Mouse (Mus musculus) kidney, postnatal 0 days (tissue): Measurements from ENCODE around the gene Zfp57. TPM values are rescaled to one million over a fixed set of nuclear protein-coding genes. Genes with fewer than 3 reads are reported as not detected.

Experiments used
- ATAC-seq: fragments of 200-750 bp; cut with Nextera tagmentation; replicated peaks from 2 replicates; pipeline ENCODE4 v1.8.0; 2017; ENCODE audit warnings: low read depth, moderate number of reproducible peaks, moderate TSS enrichment, moderate library complexity; ENCODE audit not compliant: low FRiP score
- DNase-seq: peaks from one replicate; pipeline ENCODE4 v3.0.0-alpha.2; 2016; ENCODE audit warnings: low spot score
- H3K27ac ChIP-seq: fragments of 300-500 bp; sonication (generic); 2 replicates; pipeline ENCODE4 v1.5.1; 2014; ENCODE audit warnings: mild to moderate bottlenecking
- H3K27me3 ChIP-seq: fragments of 300-500 bp; sonication (generic); 2 replicates; pipeline ENCODE4 v1.6.1; 2014; ENCODE audit warnings: low read length, mixed read lengths; ENCODE audit not compliant: insufficient read depth
- H3K36me3 ChIP-seq: fragments of 300-500 bp; sonication (generic); 2 replicates; pipeline ENCODE4 v1.6.1; 2014; ENCODE audit warnings: low read length, mixed read lengths; ENCODE audit not compliant: insufficient read depth
- H3K4me1 ChIP-seq: fragments of 300-500 bp; sonication (generic); replicated peaks from 2 replicates; pipeline ENCODE4 v1.6.1; 2014; ENCODE audit warnings: antibody characterized with exemption, low read length, mixed read lengths; ENCODE audit not compliant: insufficient read depth
- H3K4me2 ChIP-seq: fragments of 300-500 bp; sonication (generic); 2 replicates; pipeline ENCODE4 v1.6.1; 2014; ENCODE audit warnings: mild to moderate bottlenecking, low read length, moderate library complexity, mixed read lengths
- H3K4me3 ChIP-seq: fragments of 300-500 bp; sonication (generic); replicated peaks from 2 replicates; pipeline ENCODE4 v1.5.1; 2014; ENCODE audit warnings: low read depth, low read length
- H3K9ac ChIP-seq: fragments of 300-500 bp; sonication (generic); 2 replicates; pipeline ENCODE4 v1.6.1; 2014; ENCODE audit warnings: low read depth, low read length
- H3K9me3 ChIP-seq: fragments of 300-500 bp; sonication (generic); replicated peaks from 2 replicates; pipeline ENCODE4 v1.6.1; 2016; ENCODE audit warnings: low read length, inconsistent platforms, mixed read lengths
- CTCF ChIP-seq: IDR thresholded peaks from 2 replicates; pipeline ENCODE4 v1.5.1; 2016; ENCODE audit warnings: antibody characterized with exemption, low read depth, mild to moderate bottlenecking, moderate library complexity
- WGBS: fragments of 180-500 bp; shearing (Covaris S2); extraction: QIAGEN DNeasy Blood & Tissue Kit; methylation state at CpG from one replicate; pipeline ENCODE4 v1.1.7; 2014; 5-methylcytosine and 5-hydroxymethylcytosine counted together
- polyA plus RNA-seq: library from polyadenylated mRNA; unstranded; fragments of >200 nt; fragmentation: Nextera tagmentation; extraction: Ambion mirVana; gene quantifications from 2 replicates; pipeline ENCODE4 v1.2.1, GENCODE M21; 2015

Zfp57 gene
- polyA plus RNA-seq, 1 experiment from 2014 or later, result 28.2 TPM

DNA sequence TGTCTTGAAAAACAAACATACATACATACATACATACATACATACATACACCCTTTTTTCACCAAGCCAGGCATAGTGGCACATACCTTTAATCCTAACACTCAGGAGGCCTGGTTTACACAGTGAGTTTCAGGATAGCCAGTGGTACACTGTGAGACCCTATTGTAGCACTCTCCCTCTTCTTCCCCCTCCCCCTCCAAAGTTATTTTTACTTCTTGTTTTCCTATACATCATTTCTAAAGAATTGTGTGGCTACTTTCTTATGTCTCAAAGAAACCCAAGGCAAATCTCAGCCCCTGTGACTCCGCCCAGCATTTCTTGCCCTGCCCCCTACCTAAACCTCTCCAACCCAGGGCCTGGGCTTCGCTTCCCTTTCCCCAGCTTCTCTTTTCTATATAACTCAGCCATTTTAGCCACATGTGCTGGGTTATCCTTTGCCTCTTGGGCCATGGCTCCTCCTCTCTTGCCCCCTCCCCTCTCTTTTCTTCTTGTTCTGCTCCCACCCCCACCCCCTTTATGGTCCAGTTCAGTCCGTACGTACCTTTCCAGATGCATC lies 7.1 kb upstream of the Zfp57 start:
- no peak for TF ChIP-seq CTCF
- Histone ChIP-seq H3K9ac (no peak overlapping the region), H3K27ac (no peak overlapping the region), H3K4me1 (no peaks in the 10 kb centered on the region), H3K4me2 (no peak overlapping the region), H3K36me3 (no peaks in the 10 kb centered on the region), H3K9me3 (no peaks in the 10 kb centered on the region), H3K4me3 (no peak overlapping the region), H3K27me3 (0 out of 2 replicates have a peak, but pooled peaks cover under 1% of the 10 kb centered on the region)
- DNase-seq (no peak), ATAC-seq (no peak)
- WGBS, result 91% methylated on average over 4 of the region's 4 CpGs

DNA sequence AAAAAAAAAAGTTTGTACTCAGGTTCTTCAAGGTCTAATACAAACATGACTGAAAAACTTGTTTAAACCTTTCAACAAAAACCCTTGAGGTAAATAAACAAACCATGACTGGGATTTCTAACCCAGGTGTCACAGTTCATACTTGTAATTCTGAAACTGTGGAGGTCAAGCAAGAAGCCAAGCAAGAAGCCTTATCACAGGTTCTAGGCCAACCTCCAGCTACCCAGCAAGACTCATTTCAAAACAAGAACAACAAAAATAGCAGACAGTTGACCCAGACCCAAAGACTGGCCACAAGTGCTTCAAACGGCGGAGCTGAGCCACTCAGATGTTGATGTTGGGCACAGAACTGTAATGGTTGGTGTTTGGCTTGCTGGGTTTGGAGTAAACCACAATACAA lies 6.4 kb upstream of the Zfp57 start:
- H3K27ac ChIP-seq, result no peak overlapping the region
- H3K36me3 ChIP-seq, result no peaks in the 10 kb centered on the region
- H3K4me3 ChIP-seq, result no peak overlapping the region
- DNase-seq (no peak), ATAC-seq (no peak)
- WGBS, result 86% methylated on average over 2 of the region's 2 CpGs
- no peak overlapping the region for H3K9ac ChIP-seq
- H3K4me2 ChIP-seq, result no peak overlapping the region
- H3K4me1 ChIP-seq, result no peaks in the 10 kb centered on the region
- no peak for TF ChIP-seq CTCF
- no peaks in the 10 kb centered on the region for H3K27me3 ChIP-seq
- no peaks in the 10 kb centered on the region for H3K9me3 ChIP-seq

DNA sequence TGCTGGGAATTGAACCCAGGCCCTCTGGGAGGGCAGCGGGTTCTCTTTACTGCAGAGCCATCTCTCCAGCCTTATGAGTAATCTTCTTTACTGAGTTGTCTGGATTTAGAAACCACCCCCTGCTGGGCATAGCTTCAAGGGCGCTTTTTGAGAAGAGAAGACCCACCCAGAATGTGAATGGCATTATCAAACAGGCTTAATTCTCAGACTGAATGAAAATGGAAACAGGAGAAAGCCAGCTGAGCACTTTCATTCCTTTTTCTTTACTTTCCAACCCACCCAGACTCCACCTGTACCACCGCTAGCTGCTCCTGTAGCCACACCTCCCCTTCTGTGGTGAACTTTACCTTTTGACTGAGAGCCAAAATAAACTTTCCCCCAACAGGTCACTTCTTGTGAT lies 5.5 kb upstream of the Zfp57 start:
- no peak for ATAC-seq
- Histone ChIP-seq H3K9ac (no peak overlapping the region), H3K27me3 (no peaks in the 10 kb centered on the region), H3K4me1 (no peaks in the 10 kb centered on the region), H3K27ac (no peak overlapping the region), H3K9me3 (no peaks in the 10 kb centered on the region), H3K4me3 (no peak overlapping the region), H3K4me2 (no peak overlapping the region), H3K36me3 (no peaks in the 10 kb centered on the region)
- WGBS, result 65% methylated on average over 3 of the region's 3 CpGs
- no peak for TF ChIP-seq CTCF
- no peak for DNase-seq

DNA sequence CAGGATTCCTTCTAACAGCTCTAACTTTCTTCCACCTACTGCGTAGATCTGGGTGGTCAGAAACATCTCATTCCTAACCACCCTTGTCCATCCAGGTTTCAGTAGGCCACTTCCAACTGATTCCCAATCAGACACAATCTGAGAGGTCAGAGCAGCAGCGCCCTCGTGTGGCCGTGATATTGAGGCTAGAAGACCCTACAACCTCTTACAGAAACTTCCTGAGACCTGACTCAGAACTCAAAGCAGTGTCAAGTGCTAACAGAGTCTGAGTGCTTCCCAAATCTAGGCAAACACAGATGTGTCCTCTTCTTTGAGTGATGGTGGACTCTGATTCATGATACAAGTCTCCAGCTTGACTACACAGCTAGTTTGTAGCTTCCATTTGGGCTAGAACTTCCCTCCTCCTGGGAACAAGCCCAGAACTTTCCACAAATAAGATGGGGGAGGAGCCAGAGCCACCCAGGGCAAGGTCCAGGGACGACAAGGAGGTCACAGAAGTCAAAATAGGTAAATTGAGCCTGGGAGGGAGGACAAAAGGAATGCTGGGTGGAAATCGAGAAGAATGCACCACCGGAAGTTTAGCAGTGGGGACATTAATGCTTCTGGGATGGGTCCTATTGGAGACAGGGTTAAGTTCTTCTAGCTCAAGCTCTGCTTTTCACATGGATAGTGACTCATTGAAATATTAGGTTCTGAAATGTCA lies 3.8 kb upstream of the Zfp57 start:
- Histone ChIP-seq H3K4me2 (no peak overlapping the region), H3K36me3 (no peaks in the 10 kb centered on the region), H3K9ac (no peak overlapping the region), H3K27ac (no peak overlapping the region), H3K4me3 (no peak overlapping the region), H3K27me3 (no peaks in the 10 kb centered on the region), H3K4me1 (no peaks in the 10 kb centered on the region), H3K9me3 (no peaks in the 10 kb centered on the region)
- TF ChIP-seq CTCF, result peak; percentile 91
- DNase-seq, result peak; percentile 91
- 17% methylated on average over 7 of the region's 7 CpGs for WGBS
- no peak for ATAC-seq

DNA sequence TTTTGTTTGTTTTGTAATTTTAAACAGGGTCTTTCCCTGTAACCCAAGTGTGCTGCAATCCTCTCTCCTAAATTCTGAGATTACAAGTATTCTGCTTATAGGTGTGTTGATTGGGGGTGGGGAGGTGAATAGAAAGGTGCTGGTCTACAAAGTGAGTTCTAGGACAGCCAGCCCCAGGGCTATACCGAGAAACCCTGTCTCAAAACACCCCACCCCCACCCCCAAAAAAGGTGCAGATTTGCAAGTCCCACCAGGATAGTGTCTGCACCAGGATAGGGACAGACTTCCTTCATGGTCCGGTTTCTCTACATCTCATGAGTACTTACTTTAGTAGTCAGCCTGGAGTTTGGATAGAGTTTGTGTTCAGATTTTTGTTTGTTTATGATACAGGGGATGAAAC lies 2.5 kb upstream of the Zfp57 start:
- DNase-seq (no peak), ATAC-seq (no peak)
- H3K36me3 ChIP-seq, result no peaks in the 10 kb centered on the region
- TF ChIP-seq CTCF, result no peak
- no peak overlapping the region for H3K9ac ChIP-seq
- no peaks in the 10 kb centered on the region for H3K9me3 ChIP-seq
- no peak overlapping the region for H3K27ac ChIP-seq
- H3K4me2 ChIP-seq, result no peak overlapping the region
- WGBS, result 65% methylated on average over 2 of the region's 2 CpGs
- H3K4me3 ChIP-seq, result no peak overlapping the region
- no peaks in the 10 kb centered on the region for H3K27me3 ChIP-seq
- no peaks in the 10 kb centered on the region for H3K4me1 ChIP-seq

DNA sequence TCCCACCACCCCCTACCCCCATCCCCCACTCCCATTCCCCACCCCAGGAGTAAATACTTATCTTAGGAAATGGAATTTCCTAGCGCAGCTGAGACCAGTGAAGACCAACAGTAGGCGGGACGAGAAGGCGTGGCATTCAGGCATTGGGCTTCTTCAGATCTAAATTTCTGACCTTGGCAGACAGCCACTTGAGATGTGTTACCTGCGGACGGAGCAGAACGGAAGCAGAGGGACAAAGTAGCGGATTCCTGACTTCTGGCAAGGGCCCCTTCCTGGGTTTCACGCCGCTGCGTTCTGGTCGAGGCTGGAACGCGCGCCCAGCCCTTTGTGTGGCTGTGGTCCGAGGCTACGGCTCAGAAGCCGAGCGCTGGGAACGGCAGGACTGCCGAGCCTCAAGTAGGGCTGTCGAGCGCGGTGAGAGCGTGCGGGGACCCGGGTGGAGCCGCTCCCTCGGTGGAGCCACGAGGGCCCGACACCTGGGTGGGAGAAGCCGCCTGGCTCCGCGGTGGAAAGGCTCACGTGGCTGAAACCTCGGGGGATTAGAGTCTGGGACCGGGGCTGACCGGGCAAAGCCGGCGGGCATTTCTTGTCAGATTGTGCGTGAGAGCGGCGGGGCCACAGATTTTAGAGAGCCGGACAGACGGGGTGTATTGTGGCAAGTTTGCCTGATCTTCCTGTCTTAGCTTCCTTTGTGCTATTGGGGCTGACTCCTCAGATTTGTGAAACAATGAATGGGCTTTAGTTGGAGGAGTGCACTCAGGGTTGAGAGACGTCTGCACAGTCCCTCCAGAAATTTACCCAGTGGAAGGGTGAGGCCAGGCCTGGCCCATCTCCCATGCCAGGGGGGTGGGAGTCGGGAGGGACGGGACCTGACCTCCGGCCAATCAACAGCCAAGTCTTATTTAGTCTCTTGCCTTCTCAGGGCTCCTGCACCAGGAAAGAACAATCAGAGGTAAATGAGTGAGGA lies 1.7 kb downstream of the Zfp57 start:
- DNase-seq (peak; percentile 92), ATAC-seq (peak; percentile 79)
- under 1% methylated on average over 49 of the region's 49 CpGs for WGBS
- Histone ChIP-seq H3K4me1 (no peaks in the 10 kb centered on the region), H3K36me3 (no peaks in the 10 kb centered on the region; the same call in 1 of the 2 replicates), H3K9me3 (no peaks in the 10 kb centered on the region), H3K4me3 (peak overlapping the region; percentile 56), H3K4me2 (peak overlapping the region; percentile 70), H3K27me3 (no peaks in the 10 kb centered on the region), H3K9ac (peak overlapping the region; percentile 64), H3K27ac (peak overlapping the region; percentile 84)
- TF ChIP-seq CTCF, result no peak
